Mouse (Mus musculus) left cerebral cortex, adult 8-10 months (tissue): ENCODE results near the gene Gemin6. TPM values are rescaled to one million over a fixed set of nuclear protein-coding genes. Genes with fewer than 3 reads are reported as not detected.
"Not testable (repeated sequence)": the region's sequence is repeated elsewhere in the genome, so short reads cannot be mapped to it uniquely, and the experiment has no call there.

Experiments
- DNase-seq, 2 experiments: peaks; one replicate each; pipeline ENCODE4 v3.0.0; 2022; ENCODE audit warnings: low spot score in 2 of 2
- total RNA-seq, 4 experiments: library from RNA; stranded (reverse); gene quantifications; 2 replicates each; pipeline ENCODE4 v1.2.4; 2022

Gemin6 gene
- 1 to 10 TPM; 4.9 to 8.9 (median 7.4) TPM for total RNA-seq

DNA sequence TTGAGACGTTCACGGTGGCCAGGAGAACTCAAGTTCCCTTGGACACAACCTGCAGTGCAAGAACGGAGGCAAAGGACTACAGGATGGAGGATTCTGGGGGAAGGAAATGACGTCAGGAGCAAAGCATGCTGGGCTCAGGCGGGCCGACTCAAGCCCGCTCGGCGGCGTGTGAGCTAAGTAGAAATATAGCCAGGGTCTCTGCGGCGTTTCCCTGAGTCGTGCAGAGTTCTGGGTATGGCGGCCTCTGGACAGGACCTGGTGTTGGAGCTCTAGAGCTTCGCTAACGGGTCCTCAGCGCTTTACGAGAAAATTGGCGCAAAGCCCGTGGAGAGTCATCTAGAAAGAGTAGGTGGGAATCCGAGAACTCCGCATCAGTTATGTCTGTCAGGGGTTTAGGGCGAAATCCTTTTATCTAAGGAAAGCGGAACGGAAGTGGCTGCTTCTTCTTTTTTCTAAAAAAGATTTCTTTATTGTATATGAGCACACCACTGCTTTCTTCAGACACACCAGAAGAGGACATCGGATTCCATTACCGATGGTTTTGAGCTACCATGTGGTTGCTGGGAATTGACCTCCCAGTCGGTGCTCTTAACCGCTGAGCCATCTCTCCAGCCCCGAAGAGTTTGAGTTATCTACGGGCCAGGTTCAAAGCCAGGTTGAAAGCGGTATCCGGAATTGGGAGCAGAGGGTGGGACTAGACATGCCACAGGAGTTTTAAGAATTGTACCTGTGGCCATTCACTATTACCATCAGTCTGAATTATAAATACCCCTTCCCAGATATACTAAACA, at the start of gene Gemin6:
TSS of gene Gemin6 (plus strand) at position 116 of the 791 bp plus-strand sequence.
- DNase-seq, result peak; percentile 76 to 83

DNA sequence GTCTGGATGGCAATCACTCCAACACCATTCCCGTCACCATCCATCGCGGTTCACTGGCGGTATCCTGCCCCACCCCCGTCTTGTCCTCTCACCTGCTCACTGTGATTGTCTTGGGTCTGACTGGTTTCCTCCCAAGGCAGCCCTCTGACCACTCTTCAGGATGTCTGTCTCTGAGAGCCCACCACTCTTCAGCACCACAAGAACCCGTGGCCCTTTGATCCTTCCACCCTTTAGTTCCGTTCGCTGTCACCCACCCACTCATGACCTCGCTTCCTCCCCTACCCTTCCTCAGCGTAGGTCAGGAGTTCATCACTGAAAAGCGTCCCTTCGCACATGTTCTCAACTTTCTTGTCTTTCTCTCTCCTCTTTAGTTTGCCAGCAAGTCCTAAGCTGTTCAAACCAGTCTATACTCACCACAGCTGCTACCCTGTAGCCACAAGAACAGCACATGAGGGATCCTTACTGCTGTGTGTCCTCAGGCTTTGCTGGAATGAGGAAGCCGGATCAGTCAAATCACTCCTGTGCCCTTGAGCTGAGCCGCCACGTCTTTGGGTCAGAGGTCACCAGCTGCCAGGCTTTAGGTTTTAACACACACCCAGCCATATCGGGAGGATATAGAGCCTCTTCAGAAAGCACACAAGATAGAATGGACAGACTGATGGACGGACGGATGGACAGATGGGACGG, 49.4 kb upstream of the Gemin6 start:
- DNase-seq, result no peak

DNA sequence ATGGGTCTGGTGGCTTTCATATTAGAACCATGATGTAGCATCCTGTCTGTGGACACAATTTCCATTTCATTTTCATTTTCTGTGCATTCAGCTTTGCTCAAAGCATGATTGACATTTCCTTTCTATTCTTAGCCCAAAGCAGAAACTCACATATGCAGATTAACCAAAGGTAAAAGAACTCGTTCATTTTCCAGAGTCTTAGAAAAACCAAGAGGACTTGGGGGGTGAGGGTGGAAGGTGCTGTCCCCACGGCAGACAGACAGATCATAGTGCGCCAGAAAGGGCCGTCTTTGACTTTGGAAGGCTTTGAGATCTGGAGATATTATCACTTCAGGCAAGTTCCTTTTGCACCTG, 48.9 kb upstream of the Gemin6 start:
- DNase-seq, result no peak

DNA sequence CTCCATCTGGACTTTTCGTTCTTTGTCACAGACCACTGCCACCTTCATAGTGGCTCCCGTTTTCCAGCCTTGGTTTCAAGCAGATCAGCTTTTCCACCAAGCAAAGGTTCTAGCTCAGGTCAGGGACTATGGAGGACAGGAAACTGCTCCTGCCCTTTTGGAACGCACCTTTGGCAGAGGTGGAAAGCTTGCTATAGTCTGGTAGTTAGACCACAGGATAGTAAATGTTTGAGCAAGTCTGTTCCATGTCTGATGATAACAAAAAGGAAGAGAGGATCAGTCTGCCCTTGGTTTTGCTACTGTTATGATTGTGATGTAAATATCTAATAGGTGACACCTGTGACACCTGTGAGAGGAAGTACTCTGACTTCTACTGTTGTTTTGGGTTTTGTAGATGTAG, 48.3 kb upstream of the Gemin6 start:
- DNase-seq, result no peak

DNA sequence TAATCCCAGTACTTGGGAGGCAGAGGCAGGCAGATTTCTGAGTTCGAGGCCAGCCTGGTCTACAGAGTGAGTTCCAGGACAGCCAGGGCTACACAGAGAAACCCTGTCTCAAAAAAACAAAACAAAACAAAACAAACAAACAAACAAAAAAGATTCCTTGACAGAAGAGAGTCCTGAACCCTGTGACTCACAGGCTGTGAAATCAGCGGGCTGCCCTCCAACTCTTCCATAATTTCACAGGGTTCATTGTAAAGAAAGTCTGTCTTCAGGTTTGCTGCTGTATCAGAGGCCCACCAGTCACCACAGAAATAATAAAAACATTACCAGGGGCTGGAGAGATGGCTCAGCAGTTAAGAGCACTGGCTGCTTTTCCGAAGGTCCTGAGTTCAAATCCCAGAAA, 45.4 kb upstream of the Gemin6 start:
- DNase-seq, result not testable (repeated sequence)

DNA sequence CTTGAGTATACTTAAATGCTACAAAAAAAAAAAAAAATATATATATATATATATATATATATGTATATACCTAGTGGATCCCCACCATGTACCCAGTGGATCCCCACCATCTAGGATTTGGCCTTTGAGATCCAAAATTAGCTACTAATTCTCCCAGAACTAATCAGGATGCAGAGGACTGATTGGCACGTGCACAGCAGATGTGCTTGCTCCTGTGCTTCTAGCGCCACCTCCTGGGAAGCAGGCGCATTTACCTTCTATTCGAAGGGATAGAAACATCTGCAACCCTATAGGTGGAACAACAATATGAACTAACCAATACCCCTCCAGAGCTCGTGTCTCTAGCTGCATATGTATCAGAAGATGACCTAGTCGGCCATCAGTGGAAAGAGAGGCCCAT, 44.3 kb upstream of the Gemin6 start:
- DNase-seq, result peak in 1 of 2 experiments; percentile 57

DNA sequence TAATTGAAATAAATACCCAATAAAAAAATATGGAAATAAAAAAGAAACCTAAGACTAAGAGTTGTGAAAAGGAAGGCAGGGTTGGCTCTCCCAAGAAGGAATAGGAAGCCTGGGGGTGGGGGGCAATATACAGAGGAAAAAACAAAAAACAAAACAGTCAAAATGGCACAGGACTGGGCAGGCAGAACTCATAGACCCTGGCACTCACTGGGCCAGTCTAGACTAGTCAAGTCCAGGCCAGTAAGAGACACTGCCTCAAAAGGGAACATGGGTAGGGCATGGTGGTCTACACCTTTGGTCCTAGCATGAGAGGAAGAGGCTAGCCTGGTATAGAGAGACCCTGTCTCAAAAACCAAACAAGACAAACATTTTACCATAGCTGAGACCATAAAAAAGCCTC, 43.8 kb upstream of the Gemin6 start:
- peak in 1 of 2 experiments; percentile 2 for DNase-seq

DNA sequence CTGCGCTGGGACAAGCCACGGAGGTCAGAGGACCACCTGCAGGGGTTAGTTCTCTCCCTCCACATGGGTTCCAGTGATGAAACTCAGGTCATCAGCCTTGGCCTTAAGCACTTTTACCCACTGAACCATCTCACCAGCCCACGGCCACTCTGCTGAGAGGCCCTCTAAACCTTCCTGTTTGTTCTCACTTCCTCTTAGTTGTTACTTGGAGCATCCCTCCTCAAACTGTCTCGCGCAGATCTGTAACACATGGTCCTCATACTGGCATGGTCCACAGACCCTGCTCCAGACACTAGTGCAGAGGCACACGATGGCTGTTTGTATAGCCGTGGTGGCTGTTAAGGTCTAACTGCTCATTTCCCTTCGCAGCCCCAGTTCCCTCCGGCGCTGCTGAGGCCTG, 40.6 kb upstream of the Gemin6 start:
- no peak for DNase-seq

DNA sequence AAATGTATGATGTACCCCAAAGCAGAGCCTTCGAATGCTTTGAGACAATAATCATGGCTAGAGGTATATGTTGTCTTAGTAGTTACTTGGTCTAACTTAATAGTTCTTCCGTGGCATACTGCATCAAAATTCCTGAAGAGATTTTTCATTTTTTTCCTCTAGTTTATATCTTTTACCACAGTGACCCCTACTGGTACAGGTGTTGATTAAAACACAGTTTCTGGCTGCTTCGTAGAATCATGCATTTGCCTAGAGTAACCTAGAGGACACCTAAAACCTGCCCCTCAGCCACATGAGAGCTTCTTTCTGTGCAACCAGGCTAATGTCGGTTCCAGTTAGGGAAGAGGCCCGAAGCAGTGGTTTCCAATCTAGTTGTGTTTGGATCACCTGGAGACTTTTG, 31.2 kb upstream of the Gemin6 start:
- DNase-seq, result no peak

DNA sequence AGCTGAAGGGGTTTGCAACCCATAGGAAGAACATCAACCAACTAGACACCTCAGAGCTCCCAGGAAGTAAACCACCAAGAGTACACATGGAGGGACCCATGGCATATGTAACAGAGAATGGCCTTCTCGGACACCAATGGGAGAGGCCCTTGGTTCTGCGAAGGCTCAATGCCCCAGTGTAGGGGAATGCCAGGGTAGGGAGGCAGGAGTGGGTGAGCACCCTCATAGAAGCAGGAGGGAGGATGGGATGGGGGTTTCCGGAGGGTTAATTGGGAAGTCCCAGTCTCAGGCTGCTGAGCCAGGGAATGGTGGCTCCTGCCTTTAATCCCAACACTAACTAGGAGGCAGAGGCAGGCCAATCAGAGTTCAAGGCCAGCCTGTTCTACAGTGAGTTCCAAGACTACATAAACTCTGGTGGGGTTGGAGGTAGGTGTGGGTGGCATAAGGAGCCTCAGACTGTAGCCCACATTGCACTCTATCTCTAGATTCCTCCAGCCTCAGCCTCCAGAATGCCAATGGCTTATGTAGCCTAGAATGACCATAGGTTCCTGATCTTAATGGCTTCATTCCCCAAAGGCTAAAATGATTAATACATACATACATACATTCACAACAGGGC, 25.0 kb upstream of the Gemin6 start:
- no peak for DNase-seq

DNA sequence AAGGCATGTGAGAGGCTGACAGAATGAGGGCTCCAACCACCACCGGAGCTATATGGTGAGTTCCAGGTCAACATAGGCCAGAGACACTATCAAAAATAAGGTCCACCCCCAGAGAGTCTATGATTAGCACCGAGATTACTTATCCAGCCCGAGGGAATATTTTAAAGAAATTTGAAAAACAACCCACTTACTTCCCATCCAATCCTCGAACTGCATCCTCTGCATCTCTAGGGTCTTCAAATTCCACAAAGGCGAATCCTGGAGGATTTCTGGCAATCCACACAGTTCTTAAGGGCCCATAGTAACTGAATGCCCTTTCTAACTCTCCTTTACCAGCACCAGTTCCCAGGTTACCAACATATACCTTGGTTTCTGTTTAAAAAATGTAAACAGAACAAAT, 18.6 kb upstream of the Gemin6 start:
- no peak for DNase-seq

DNA sequence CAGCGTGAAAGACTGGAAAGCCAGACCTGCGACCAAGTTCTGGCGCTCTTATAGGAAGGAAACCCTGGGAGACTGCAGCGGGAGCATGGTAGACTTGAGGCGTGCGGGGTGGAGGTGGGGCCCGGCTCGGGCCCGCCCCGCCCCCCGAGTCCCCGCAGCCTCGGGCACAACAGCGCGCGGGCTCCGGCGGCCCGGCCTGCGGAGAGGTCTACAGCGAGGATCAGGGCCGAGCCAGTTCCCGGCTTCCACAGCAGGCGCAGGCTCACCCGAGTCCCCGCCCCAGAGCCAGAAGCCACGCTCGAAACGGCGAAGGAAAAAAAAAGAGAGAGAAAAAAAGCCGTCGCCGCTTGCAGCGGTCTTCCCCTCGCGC, 18.0 kb upstream of the Gemin6 start:
- DNase-seq, result peak in 1 of 2 experiments; percentile 37

DNA sequence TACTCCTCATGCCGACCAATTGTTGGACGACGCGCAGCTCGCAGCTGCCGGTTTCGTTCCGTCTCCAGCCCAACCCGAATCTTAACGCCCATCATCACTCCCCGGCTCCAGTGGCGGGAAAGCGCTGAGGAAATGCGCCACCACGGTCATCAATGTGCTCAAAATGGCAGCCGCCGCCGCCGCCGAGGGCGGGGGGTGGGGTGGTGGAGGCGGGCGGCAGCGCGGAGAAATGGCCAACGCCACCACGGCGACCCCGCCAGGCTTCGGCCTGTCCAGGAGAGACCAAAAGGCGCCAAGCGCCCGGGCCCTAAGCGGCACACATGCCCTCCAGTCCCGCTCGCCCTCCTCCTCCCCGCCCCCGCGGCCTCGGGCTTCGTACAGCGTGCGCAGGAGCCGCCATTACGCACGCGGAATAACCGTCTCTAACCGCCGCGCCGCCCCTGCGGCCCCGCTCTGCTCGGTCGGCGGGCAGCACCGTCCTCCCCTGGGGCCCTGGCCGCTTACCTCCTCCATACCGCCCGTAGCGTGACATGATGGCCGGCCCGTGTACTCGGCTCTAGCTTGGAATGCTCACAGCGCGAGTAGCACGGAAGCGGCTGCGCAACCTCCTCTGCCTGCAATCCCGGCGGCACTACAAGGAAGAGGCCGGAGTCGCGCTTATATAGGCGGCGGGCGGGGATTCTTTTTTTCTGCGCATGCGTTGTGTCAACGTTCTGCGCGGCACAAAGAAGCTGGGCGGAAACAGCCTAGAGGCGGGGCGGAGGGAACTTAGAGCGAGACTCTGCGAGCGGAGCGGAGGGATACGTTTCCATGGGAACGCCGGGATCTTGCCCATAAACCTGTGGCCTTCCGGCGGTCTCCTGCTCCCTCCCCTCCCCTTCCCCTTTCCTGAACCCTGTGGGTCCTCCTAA, 17.3 kb upstream of the Gemin6 start, which contains the start of the genes Srsf7 and Ttc39d:
TSS of gene Srsf7 (minus strand) at position 637 of the 911 bp plus-strand sequence.
TSS of gene Ttc39d (plus strand) at position 790 of the 911 bp plus-strand sequence.
- DNase-seq, result peak; percentile 97 to 99

DNA sequence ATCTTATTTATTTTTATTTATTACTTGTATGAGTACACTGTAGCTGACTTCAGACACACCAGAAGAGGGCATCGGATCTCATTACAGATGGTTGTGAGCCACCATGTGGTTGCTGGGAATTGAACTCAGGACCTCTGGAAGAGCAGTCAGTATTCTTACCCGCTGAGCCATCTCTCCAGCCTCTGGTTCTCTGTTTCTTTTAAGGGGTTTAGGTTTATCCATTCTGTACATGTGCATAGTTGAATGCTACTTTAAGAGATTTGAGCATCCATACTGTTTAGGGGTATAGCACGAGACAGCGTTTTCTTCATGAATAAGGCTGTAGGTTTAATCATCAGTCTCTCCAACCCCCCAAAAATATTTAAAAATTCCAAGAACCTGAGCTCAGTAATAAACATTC, 10.2 kb upstream of the Gemin6 start:
- DNase-seq, result not testable (repeated sequence)

DNA sequence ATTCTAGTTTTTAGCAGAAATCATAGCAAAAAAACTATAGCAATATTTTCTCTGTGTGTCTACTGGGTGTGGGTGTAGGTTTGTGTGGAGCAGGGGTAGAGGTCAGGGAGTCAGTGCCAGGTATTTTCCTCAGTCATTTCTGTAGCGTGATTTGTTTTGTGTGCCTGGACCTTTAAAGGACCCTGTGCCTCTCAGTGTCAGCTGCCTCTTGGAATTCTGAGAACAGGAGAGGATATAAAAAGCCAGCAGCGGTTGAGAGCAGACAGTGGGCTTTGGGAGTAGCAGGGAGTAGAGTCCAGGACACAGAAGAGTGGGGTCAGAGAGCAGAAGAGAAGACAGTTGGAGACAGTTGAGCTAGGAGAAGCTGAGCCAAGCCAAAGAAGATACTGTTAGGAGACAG, 4.1 kb upstream of the Gemin6 start:
- DNase-seq, result no peak

DNA sequence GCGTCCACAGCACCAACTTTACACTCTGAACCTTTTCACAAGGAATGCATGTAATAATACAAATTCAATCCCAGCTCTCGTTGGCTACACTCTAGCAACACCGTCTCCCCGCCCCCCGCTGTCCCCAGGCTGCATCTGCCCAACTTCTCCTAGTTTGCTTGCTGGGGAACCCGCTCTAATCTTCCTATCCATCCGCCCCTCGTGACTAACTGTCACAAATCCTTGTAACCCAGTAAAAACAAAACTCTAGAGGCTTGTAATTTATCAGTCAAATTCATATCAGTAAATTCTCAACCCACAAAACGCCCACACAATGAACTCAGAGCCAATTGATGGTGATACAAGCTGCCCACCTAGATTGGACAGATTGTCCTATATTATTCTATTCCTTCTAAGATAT, 3.0 kb upstream of the Gemin6 start:
- DNase-seq, result no peak

DNA sequence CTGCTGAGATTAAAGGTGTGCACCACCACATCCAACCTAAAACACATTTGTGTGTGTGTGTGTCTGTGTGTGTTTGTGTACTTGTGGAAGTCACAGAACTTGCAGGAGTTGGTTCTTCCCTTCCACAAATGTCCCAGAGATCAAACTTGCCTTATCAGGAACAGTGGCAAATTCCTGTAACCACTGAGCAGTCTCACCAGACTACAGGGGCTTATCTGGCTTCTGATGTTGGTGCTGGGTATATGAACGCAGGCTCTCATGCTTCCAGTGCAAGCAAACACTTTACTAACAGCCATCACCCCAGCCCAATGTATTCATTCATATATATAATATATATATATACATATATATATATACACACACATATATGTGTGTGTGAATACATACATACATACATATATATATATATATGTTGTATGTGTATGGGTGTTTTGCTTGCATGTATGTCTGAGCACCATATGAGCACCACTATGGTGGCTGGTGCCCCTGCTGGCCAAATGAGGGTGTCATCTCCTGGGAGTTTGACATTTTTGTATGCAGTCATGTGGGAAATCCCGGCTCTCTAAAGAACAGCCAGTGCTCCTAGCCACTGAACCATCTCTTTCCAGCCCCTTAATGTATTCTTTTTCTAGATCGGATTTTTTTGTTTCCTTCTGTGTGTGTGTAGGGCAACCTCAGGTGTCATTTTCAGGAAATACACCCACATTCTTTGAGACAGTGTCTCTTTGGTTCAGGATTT, 2.2 kb upstream of the Gemin6 start:
- no peak for DNase-seq

DNA sequence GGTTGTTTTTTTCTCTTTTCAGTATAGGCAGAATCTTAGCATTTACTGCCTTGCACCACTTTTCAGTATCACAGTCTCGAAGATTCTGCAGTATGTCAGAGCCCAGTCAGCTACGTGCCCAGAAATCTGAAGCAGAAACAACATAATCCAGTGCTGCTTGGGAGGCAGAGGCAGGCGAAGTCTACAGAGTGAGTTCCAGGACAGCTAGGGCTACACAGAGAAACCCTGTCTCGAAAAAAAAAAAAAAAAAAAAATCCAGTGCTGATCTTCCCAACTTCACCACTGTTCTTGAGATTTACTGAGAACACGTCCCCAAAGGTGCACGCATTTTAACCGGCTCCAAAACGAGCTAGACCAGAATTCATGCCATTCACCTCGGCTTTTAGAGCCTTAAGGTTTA, 412 bp upstream of the Gemin6 start:
- DNase-seq, result no peak

DNA sequence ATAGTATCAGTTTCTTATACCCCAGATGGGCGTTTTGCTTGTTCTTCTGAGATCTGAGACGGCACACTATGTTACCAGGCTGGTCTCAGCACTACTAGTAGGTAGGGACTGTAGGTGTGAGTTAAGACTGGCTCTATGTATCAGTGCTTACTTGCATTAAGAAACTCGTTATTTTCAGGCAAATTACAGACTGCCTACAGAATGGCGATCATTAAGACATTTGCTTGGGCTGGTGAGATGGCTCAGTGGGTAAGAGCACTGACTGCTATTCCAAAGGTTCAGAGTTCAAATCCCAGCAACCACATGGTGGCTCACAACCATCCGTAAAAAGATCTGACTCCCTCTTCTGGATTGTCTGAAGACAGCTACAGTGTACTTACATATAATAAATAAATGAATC, 901 bp downstream of the Gemin6 start:
- not testable (repeated sequence) for DNase-seq

DNA sequence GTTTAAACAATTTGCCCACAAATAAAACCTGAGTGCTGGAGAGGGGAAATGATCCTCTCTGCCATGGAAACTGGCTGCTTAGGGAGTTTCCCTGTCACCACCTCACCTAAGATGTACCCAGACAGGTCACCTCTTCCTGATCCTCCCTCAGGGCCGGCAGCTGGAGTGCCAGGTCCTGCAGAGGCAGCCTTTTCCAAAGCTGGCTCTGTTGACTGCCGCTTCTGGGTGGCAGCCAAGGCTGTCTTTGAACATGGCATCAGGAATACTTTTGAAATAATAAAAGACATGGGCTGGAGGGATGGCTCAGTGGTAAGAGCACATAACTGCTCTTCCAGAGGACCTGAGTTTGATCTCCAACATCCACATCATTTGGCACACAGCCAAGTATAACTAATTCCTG, 5.2 kb downstream of the Gemin6 start:
- DNase-seq, result no peak

DNA sequence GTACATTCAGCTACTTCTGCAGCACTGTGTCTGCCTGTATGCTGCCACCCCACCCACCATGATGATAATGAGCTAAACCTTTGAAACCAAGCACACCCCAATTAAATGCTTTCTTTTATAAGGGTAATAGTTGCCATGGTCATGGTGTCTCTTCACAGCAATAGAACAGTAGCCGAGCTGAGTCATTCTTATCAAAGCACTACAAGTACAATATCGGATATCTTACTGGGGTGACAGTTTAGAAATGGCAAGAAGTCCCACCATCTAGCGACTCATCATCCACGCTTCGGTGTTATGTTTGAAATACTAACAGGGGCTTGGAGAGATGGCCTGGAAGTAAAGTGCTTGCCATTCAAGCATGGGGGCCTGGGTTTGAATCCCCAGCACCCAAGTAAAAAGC, 9.6 kb downstream of the Gemin6 start:
- DNase-seq, result no peak
